In genomic region chr3:63534141-63534540, GRCm38 (mm10) we compare ENCODE assay signal across 38 mouse cellular contexts. TPM values are rescaled to one million over a fixed set of nuclear protein-coding genes. Genes with fewer than 3 reads are reported as not detected.
DNase-seq lines count a peak whose midpoint lies in the region; ATAC-seq and TF ChIP-seq lines count a peak whose summit lies in the region.
"Had no signal": no experiment of that assay in that cellular context is flagged by ENCODE, and none has a peak within 500 bp of the region (broad histone marks: within the 10 kb centered on the region; RNA-seq: fewer than 3 reads in every experiment).

No protein-coding gene starts in this region.

- H3K4me1 ChIP-seq in forebrain, postnatal 0 days (ENCODE audit: insufficient read depth): no peaks in the 10 kb centered on the region
- H3K4me1 ChIP-seq in forebrain, embryonic 11.5 days (replicated peaks; ENCODE audit: control insufficient read depth, insufficient read depth, low read length): no peaks in the 10 kb centered on the region
- H3K4me1 ChIP-seq in embryonic facial prominence, embryonic 14.5 days (ENCODE audit: control insufficient read depth, insufficient read depth, low read length): no peaks in the 10 kb centered on the region; the same call in 1 of the 2 replicates
- H3K4me1 ChIP-seq: forebrain, embryonic 13.5 days; limb, embryonic 12.5 days; megakaryocyte, embryonic 14.5 days; midbrain, embryonic 13.5 days had no signal

- H3K27me3 ChIP-seq in forebrain, postnatal 0 days (ENCODE audit: insufficient read depth, low read length): no peaks in the 10 kb centered on the region
- H3K27me3 ChIP-seq in forebrain, embryonic 11.5 days (ENCODE audit: control insufficient read depth, insufficient read depth, low read length): no peaks in the 10 kb centered on the region
- no peaks in the 10 kb centered on the region for H3K27me3 ChIP-seq in embryonic facial prominence, embryonic 14.5 days (replicated peaks; ENCODE audit: control insufficient read depth, insufficient read depth, low read length)
- H3K27me3 ChIP-seq: forebrain, embryonic 13.5 days; limb, embryonic 12.5 days; megakaryocyte, embryonic 14.5 days; midbrain, embryonic 13.5 days had no signal

- TF ChIP-seq CTCF in forebrain, postnatal 0 days (IDR thresholded peaks at IDR 0.05; ENCODE audit: low read depth): no peak

- no peak overlapping the region for H3K9ac ChIP-seq in forebrain, postnatal 0 days
- no peak overlapping the region for H3K9ac ChIP-seq in forebrain, embryonic 11.5 days (ENCODE audit: low read length)
- no peak overlapping the region for H3K9ac ChIP-seq in embryonic facial prominence, embryonic 14.5 days (ENCODE audit: low read depth, low read length)
- H3K9ac ChIP-seq: forebrain, embryonic 13.5 days; limb, embryonic 12.5 days; midbrain, embryonic 13.5 days had no signal

- ATAC-seq in forebrain, postnatal 0 days: peak; percentile 47; the same call in 1 of the 2 replicates
- no peak for ATAC-seq in forebrain, embryonic 11.5 days (replicated peaks; ENCODE audit: low FRiP score)
- ATAC-seq in embryonic facial prominence, embryonic 14.5 days (ENCODE audit: low read depth): no peak
- ATAC-seq: activated CD4-positive, CD25-positive, alpha-beta regulatory T cell, adult 4 months; forebrain, embryonic 13.5 days; intestine, postnatal 0 days; lung, postnatal 0 days; midbrain, embryonic 13.5 days had no signal

- H3K36me3 ChIP-seq in forebrain, postnatal 0 days (ENCODE audit: insufficient read depth): no peaks in the 10 kb centered on the region
- H3K36me3 ChIP-seq in forebrain, embryonic 11.5 days (ENCODE audit: control insufficient read depth, insufficient read depth, low read length): no peaks in the 10 kb centered on the region
- no peaks in the 10 kb centered on the region for H3K36me3 ChIP-seq in embryonic facial prominence, embryonic 14.5 days (ENCODE audit: control insufficient read depth, insufficient read depth, low read length)
- H3K36me3 ChIP-seq: limb, embryonic 12.5 days; midbrain, embryonic 13.5 days had no signal

- no peak overlapping the region for H3K4me3 ChIP-seq in forebrain, postnatal 0 days (ENCODE audit: low read depth, low read length)
- no peak overlapping the region for H3K4me3 ChIP-seq in forebrain, embryonic 11.5 days (ENCODE audit: low read depth, low read length)
- no peak overlapping the region for H3K4me3 ChIP-seq in embryonic facial prominence, embryonic 14.5 days (ENCODE audit: low read depth, low read length)
- H3K4me3 ChIP-seq: erythroblast, embryonic 14.5 days; forebrain, embryonic 13.5 days; limb, embryonic 12.5 days; megakaryocyte, embryonic 14.5 days; midbrain, embryonic 13.5 days had no signal

- H3K4me2 ChIP-seq in forebrain, postnatal 0 days (ENCODE audit: low read depth): no peak overlapping the region
- no peak overlapping the region for H3K4me2 ChIP-seq in forebrain, embryonic 11.5 days (ENCODE audit: low read depth, low read length, severe bottlenecking)
- no peak overlapping the region for H3K4me2 ChIP-seq in embryonic facial prominence, embryonic 14.5 days (ENCODE audit: low read depth, low read length)
- H3K4me2 ChIP-seq: forebrain, embryonic 13.5 days; limb, embryonic 12.5 days; liver, embryonic 11.5 days; midbrain, embryonic 13.5 days had no signal

- DNase-seq in forebrain, postnatal 0 days: peak; percentile 77
- DNase-seq in forebrain, embryonic 11.5 days (ENCODE audit: low spot score): no peak
- DNase-seq in 3T3-L1 (ENCODE audit: low read depth, low spot score) (peak; percentile 16), adipocyte (ENCODE audit: low spot score) (peak; percentile 67)
- peak; percentile 82 for DNase-seq in embryonic facial prominence, embryonic 14.5 days (ENCODE audit: low spot score)
- no peak for DNase-seq in kidney, adult 11 months
- DNase-seq in gastrocnemius, postnatal 10 days: no peak
- DNase-seq: adrenal gland, adult 8-10 months; B cell, adult 2 months; cerebellum, adult 11-12 months; cerebellum, postnatal 14 days; heart, postnatal 14 days; kidney, postnatal 14 days; layer of hippocampus, adult 9-11 months; lung, postnatal 4 days; thymus, postnatal 4 days had no signal

- 19% methylated on average over 2 of the region's 2 CpGs for WGBS in forebrain, postnatal 0 days
- 86% methylated on average over 2 of the region's 2 CpGs for WGBS in forebrain, embryonic 11.5 days
- 25% methylated on average over 2 of the region's 2 CpGs for WGBS in embryonic facial prominence, embryonic 14.5 days

- H3K9me3 ChIP-seq in forebrain, postnatal 0 days (ENCODE audit: low read length): no peaks in the 10 kb centered on the region
- no peaks in the 10 kb centered on the region for H3K9me3 ChIP-seq in forebrain, embryonic 11.5 days (ENCODE audit: control insufficient read depth, low read length)
- H3K9me3 ChIP-seq in embryonic facial prominence, embryonic 14.5 days (ENCODE audit: control insufficient read depth, low read length): no peaks in the 10 kb centered on the region
- H3K9me3 ChIP-seq: forebrain, embryonic 13.5 days; limb, embryonic 12.5 days; midbrain, embryonic 13.5 days had no signal

- no peak overlapping the region for H3K27ac ChIP-seq in forebrain, postnatal 0 days (ENCODE audit: low read depth, low read length)
- no peak overlapping the region for H3K27ac ChIP-seq in forebrain, embryonic 11.5 days (ENCODE audit: low read depth, low read length)
- H3K27ac ChIP-seq in embryonic facial prominence, embryonic 14.5 days (replicated peaks; ENCODE audit: low read depth, low read length): peak overlapping the region; percentile 74
- H3K27ac ChIP-seq: forebrain, embryonic 13.5 days; limb, embryonic 12.5 days; midbrain, embryonic 13.5 days had no signal

RNA-seq across cellular contexts. Expression of gene Gm34302, which starts 50.5 kb away (rescaled TPM):
- not detected in 2 replicates for total RNA-seq in forebrain, postnatal 0 days (2014; rRNA removed)
- not detected in 2 replicates for polyA plus RNA-seq in forebrain, postnatal 0 days (2015; fragmentation: Nextera tagmentation; extraction: Ambion mirVana)
- not detected in 2 replicates for polyA plus RNA-seq in forebrain, embryonic 11.5 days (2014; fragmentation: Nextera tagmentation; extraction: Ambion mirVana)
- polyA plus RNA-seq in embryonic facial prominence, embryonic 14.5 days (2014; fragmentation: Nextera tagmentation; extraction: Ambion mirVana): 1.3 and 1.4 TPM in 2 replicates
- total RNA-seq in gastrocnemius, postnatal 10 days (2021): 10 to 100 TPM; 18.6 to 45.6 TPM
- total RNA-seq: adrenal gland, adult 8-10 months; left cerebral cortex, postnatal 14 days; monocyte, adult 5-6 weeks had no signal
- polyA plus RNA-seq: activated CD4-positive, CD25-positive, alpha-beta regulatory T cell, adult 4 months; cortical plate, adult 2 months; erythroblast, embryonic 14.5 days; forebrain, embryonic 13.5 days; frontal cortex, adult 2 months; gonadal fat pad, adult 2 months; heart, embryonic 14.5 days; hindbrain, embryonic 11.5 days; intestine, postnatal 0 days; kidney, embryonic 14.5 days; limb, embryonic 12.5 days; liver, embryonic 11.5 days; liver, embryonic 16.5 days; lung, postnatal 0 days; midbrain, embryonic 13.5 days; neural tube, embryonic 14.5 days; stomach, embryonic 14.5 days; testis, adult 2 months; thymus, postnatal 0 days had no signal

Comparison
In these comparisons a context has a peak if more than half of its experiments do, and no peak if none do; other contexts are left out.
1. DNase-seq: peak in forebrain, postnatal 0 days (single experiment), 3T3-L1 (single experiment), adipocyte (single experiment) and embryonic facial prominence, embryonic 14.5 days (single experiment); none in forebrain, embryonic 11.5 days (single experiment), kidney, adult 11 months (single experiment) and gastrocnemius, postnatal 10 days (single experiment).